Mouse (Mus musculus): ENCODE measurements around the gene Naa40.

Naa40 gene

GRCm38 (mm10) chr19:7214484-7214883, 26.5 kb downstream of the Naa40 start:
- no peak for DNase-seq (ENCODE audit: low spot score in 2 of 2)

DNA sequence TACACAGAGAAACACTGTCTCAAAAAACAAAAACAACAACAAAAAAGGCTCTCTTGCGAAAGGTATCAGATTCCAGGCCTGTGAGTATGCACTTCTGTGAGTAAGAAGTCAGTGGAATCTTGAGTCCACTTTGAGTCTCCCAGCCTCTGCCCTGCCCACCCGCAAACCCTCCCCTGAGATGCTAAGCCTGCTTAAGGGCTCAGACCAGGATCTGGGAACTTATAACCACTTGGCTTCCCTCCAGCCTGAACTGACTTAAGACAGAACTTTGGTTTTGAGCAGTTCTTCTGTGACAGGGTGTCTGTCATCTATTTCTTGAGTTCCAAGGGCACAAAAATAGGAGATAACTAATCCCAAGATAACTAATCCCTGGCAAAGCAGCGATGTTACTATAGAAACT, 28.0 kb downstream of the Naa40 start:
- DNase-seq (ENCODE audit: low spot score in 2 of 2): no peak

DNA sequence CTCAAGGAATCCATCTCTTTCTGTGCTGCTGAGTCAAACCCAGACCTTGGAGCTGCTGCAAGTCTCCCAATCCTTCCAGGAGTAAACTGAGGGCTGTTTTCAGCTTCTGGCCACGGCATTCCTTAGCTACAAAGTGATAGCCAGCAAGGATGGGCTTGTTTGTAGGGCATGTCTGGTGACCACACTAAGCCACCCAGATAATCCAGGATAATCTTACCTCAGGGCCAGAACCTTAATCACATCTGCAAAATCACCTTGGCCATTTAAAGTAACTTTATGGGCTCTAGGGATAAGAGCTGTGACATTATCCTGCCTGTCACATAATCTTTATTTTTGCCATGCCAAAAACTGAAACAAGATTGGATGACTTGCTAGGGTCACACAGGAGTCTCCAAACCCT, 28.8 kb downstream of the Naa40 start:
- DNase-seq (ENCODE audit: low spot score in 2 of 2): no peak

GRCm38 (mm10) chr19:7209907-7210646, 30.9 kb downstream of the Naa40 start:
- DNase-seq (ENCODE audit: low spot score in 2 of 2): no peak

DNA sequence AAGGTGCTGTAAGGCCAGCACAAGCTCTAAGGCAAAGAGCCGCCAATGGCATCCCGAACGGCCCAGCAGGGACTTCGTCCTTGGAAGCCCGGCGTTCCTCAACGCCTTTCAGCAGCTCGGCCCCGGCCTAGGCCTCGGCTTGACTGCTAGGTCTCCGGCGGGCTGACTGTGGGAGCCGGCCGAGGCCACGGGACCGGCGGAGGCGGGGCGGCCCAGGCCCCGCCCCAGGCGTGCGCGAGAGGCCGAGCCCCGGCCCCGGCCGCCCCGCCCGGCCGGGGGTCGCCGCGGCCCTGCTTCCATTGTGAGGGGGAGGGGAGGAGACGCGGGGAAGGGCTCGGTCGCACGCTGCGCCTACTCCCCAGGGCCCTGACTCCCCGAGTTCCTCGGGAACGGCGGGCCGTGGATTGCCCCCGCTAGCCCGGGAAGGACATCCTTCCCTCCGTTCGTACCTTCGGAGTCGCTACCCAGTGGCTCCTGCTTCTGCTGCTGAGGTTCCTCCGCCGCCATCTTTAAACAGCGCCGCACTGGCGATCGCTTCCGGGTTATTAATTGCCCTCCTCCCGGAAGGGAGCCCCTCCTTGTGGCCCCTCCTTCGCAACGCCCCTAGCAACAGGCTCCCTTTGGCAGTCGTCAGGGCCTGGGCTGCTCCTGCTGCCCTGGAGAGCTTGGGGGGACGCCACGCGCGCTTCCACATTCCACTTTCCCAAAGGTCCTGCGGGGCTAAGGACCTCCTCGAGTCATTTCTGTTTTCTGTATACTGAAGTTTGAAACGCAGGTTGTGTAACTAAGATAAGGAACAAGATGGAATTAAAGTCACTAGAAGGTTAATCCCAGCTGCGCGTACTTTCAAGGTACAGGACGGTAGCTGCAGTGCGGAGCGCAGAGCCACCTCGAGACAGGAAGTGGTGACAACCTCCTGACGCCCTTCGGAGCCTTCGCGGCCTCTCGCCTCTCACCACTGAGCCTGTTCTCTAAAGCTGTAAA, 34.9 kb downstream of the Naa40 start, which contains the start of gene Otub1:
TSS of gene Otub1 (minus strand) at position 564 of the 984 bp plus-strand sequence.
- peak; percentile 91 to 95 for DNase-seq (ENCODE audit: low spot score in 2 of 2)

GRCm38 (mm10) chr19:7205326-7205725, 35.7 kb downstream of the Naa40 start:
- DNase-seq (ENCODE audit: low spot score in 2 of 2): no peak

GRCm38 (mm10) chr19:7204898-7205297, 36.1 kb downstream of the Naa40 start:
- no peak for DNase-seq (ENCODE audit: low spot score in 2 of 2)

DNA sequence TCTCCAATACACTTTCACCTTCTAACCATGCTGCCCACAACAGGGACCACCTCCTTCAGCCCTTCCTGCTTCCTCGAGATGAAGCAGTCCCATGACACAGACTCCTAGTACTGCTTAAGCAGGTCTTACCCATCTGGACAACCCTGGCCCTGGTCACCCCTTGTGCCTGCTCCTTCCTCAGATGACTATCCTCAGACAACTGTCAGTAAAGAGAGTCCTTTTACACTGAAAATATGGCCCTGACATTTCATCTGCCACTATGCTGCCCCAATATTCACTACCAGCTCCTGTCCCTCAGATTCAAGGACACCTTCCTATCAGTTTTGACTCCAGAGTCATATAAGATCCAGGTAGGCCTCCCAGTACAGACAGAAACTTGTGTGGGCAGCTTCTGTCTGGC, 40.6 kb downstream of the Naa40 start:
- no peak for DNase-seq (ENCODE audit: low spot score in 2 of 2)

GRCm38 (mm10) chr19:7199089-7199488, 41.9 kb downstream of the Naa40 start:
- DNase-seq (ENCODE audit: low spot score in 2 of 2): no peak

GRCm38 (mm10) chr19:7197445-7197844, 43.5 kb downstream of the Naa40 start:
- DNase-seq (ENCODE audit: low spot score in 2 of 2): no peak

- DNase-seq (ENCODE audit: low spot score in 2 of 2): no peak
Observed at GRCm38 (mm10) chr19:7196741-7197270, 44.2 kb downstream of the Naa40 start.

DNA sequence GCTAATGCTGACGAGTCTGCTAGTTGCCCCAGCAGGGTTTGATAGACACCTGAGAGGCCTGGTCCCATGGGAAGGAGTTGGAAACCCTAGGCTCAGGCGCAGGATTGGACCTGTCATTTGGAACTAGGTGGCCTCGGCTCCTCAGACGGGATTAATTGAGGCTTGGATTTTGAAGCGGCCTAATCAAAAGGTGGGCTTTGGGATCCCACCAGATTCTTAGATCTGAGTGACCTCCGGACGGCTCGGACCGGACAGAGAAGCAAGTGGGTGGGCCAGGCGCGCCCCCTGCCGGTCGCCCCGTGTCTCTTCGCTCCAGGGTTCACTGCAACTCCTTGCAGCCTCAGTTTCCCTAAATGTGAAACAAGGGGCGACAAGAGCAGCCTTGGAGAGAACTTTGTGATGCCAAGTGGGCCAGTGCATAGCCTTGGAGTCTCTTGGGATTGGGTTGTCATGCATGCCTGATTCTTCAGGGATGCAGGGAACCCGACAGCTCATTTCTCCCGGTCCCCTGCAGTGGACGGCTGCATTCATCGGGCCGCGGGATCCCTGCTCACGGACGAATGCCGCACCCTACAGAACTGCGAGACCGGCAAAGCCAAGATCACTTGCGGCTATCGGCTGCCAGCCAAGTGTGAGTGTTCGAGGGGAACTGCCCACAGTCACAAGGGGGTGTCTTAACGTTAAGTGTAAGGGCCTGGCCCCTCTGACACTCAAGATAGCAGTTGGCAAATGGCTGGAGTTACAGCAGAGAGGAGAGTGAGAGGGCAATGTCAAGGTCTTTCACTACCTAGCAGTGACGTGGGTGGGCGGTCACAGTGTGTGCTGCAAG, 44.9 kb downstream of the Naa40 start:
- DNase-seq (ENCODE audit: low spot score in 2 of 2): peak in 1 of 2 experiments; percentile 51

GRCm38 (mm10) chr19:7192561-7192967, 48.4 kb downstream of the Naa40 start:
- DNase-seq (ENCODE audit: low spot score in 2 of 2): no peak

DNA sequence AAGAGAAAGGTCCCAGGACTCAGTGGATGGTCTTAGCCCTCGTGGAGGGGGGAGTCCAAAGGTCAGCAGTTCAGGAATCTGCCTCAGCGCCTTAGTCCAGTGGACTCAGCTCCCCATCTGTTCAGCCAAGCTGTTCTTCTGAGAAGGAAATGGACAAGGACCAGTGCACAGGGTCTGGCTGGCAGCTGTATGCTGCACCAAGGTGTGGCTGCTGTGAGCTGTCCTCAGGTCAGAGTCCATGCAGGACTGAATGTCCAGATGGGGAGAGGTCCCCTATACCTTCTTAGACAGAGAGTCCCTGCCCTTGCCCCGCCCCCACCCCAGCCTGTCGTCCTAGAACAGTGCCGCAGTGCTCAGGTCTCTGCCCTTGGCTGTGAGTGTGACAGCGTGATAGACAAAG, 49.3 kb downstream of the Naa40 start:
- no peak for DNase-seq (ENCODE audit: low spot score in 2 of 2)

- no peak for DNase-seq (ENCODE audit: low spot score in 2 of 2)
Observed at GRCm38 (mm10) chr19:7190986-7191385, 50.0 kb downstream of the Naa40 start.

DNA sequence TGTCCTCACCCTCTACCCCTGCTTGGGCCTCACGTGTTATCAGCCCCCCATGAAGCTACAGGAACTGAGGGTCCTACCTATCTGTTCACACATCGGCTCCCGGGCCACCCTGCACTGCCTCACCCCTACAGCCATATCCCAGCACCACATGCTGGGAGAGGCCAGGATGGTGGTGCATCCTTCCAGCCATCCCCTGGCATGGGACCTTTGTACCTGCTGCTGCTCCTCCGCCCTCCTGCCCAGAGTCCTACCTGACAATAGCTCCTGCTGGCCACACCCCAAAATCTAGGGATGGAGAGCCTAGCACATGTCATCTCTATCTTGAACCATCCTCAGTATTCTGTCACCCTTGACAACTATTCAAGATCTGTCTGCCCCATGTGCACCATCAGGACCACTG, 52.0 kb downstream of the Naa40 start:
- no peak for DNase-seq (ENCODE audit: low spot score in 2 of 2)

- DNase-seq (ENCODE audit: low spot score in 2 of 2): no peak
Observed at GRCm38 (mm10) chr19:7187157-7187556, 53.8 kb downstream of the Naa40 start.

DNA sequence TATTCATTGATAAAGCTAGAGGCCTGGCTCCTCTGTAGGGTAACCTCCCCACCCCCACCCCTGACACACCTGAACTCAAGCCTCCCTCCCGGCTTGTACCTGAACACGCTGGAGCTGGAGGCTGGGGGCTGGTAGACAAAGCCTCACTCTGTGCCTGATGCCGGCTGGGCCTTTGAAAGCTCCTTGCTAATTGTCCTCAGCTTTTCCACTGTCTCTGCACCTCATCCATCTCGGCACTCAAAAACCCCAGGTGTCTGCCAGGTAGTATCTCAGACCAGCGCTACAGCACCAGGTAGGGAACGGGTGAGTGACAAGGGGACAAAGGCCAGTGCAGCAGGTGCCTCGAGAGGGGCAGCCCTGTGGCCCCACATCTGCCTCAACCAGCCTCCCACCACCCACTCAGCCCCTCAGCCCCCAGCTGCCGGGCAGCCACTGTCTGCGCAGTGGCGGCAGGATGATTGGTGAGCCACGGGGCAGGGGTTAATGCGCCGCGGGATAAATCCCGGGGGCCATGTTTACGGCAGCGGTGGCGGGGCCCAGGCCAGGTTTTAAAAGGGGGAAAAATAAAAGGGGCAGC, 55.2 kb downstream of the Naa40 start:
- DNase-seq (ENCODE audit: low spot score in 2 of 2): no peak

- no peak for DNase-seq (ENCODE audit: low spot score in 2 of 2)
Observed at GRCm38 (mm10) chr19:7185059-7185458, 55.9 kb downstream of the Naa40 start.

GRCm38 (mm10) chr19:7183419-7183818, 57.6 kb downstream of the Naa40 start:
- DNase-seq (ENCODE audit: low spot score in 2 of 2): no peak

DNA sequence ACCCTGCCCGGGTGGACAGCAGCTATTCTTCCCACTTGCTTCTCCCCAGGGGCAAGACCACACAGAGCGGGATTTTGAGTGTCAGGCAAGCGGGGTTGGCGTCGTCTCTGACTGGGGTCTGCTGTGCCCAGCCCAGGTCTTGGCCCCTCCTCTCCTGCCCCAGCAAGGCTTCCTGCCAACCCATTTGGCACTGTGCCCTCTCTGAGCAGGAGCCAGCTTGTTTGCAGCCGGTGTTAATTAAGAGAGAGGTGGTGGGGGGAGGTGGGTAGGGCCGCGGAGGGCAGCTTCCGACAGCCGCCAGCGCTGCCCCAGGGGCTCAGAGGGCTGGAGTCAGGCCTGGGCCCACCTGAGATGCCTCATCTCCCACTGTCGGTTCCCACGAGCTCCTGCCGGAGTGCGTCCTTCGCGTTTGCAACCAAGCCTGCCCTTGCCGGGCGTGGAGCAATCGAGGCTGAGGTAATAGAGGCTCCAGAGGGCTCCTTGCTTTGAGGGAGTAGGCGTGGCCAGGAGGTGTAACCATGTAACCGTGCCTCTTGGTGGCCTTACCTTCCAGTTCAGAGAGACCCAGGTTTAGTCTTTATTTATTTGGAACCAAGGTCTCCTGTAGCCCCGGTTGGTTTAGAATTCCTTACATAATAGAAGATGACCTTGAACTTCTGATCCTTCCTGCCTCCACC, 58.6 kb downstream of the Naa40 start:
- DNase-seq (ENCODE audit: low spot score in 2 of 2): peak; percentile 59 to 80
